Mouse (Mus musculus): Measurements from ENCODE around the gene Asb17. TPM values are rescaled to one million over a fixed set of nuclear protein-coding genes. Genes with fewer than 3 reads are reported as not detected.

Gene Asb17
- polyA plus RNA-seq, 1 experiment, result not detected

- Histone ChIP-seq H3K27me3 (ENCODE audit: control insufficient read depth, insufficient read depth, low read length) (no peaks in the 10 kb centered on the region), H3K4me1 (ENCODE audit: control insufficient read depth, insufficient read depth, insufficient read length, low read length) (no peaks in the 10 kb centered on the region), H3K27ac (ENCODE audit: insufficient read depth, low read depth, low read length) (no peak overlapping the region), H3K4me3 (ENCODE audit: low read depth, low read length) (no peak overlapping the region), H3K36me3 (ENCODE audit: control insufficient read depth, insufficient read depth, low read length) (no peaks in the 10 kb centered on the region)
- WGBS, result 52% methylated on average over 2 of the region's 2 CpGs
- TF ChIP-seq POLR2A (IDR thresholded peaks at IDR 0.05; ENCODE audit: low read depth, low read length), result no peak
- no peak for TF ChIP-seq CTCF (IDR thresholded peaks at IDR 0.05; ENCODE audit: extremely low read depth, insufficient read length, insufficient replicate concordance, low read depth, low read length)
These were observed 19.8 kb downstream of the Asb17 start for GRCm38 (mm10) chr3:153863816-153864215.

GRCm38 (mm10) chr3:153864636-153865429, 20.8 kb downstream of the Asb17 start:
- Histone ChIP-seq H3K27me3 (ENCODE audit: control insufficient read depth, insufficient read depth, low read length) (no peaks in the 10 kb centered on the region), H3K4me1 (ENCODE audit: control insufficient read depth, insufficient read depth, insufficient read length, low read length) (no peaks in the 10 kb centered on the region), H3K4me3 (ENCODE audit: low read depth, low read length) (no peak overlapping the region), H3K36me3 (ENCODE audit: control insufficient read depth, insufficient read depth, low read length) (no peaks in the 10 kb centered on the region), H3K27ac (ENCODE audit: insufficient read depth, low read depth, low read length) (no peak overlapping the region)
- no peak for TF ChIP-seq CTCF (IDR thresholded peaks at IDR 0.05; ENCODE audit: extremely low read depth, insufficient read length, insufficient replicate concordance, low read depth, low read length)
- TF ChIP-seq POLR2A (IDR thresholded peaks at IDR 0.05; ENCODE audit: low read depth, low read length), result no peak
- WGBS, result 70% methylated on average over 4 of the region's 4 CpGs

GRCm38 (mm10) chr3:153867149-153868136, 23.4 kb downstream of the Asb17 start:
- H3K36me3 ChIP-seq (ENCODE audit: control insufficient read depth, insufficient read depth, low read length), result no peaks in the 10 kb centered on the region
- TF ChIP-seq POLR2A (IDR thresholded peaks at IDR 0.05; ENCODE audit: low read depth, low read length), result no peak
- no peak for TF ChIP-seq CTCF (IDR thresholded peaks at IDR 0.05; ENCODE audit: extremely low read depth, insufficient read length, insufficient replicate concordance, low read depth, low read length)
- H3K4me1 ChIP-seq (ENCODE audit: control insufficient read depth, insufficient read depth, insufficient read length, low read length), result no peaks in the 10 kb centered on the region
- WGBS, result 66% methylated on average over 14 of the region's 14 CpGs
- no peak overlapping the region for H3K27ac ChIP-seq (ENCODE audit: insufficient read depth, low read depth, low read length)
- H3K27me3 ChIP-seq (ENCODE audit: control insufficient read depth, insufficient read depth, low read length), result no peaks in the 10 kb centered on the region
- no peak overlapping the region for H3K4me3 ChIP-seq (ENCODE audit: low read depth, low read length)

GRCm38 (mm10) chr3:153871396-153871795, 27.4 kb downstream of the Asb17 start:
- Histone ChIP-seq H3K27me3 (ENCODE audit: control insufficient read depth, insufficient read depth, low read length) (no peaks in the 10 kb centered on the region), H3K36me3 (ENCODE audit: control insufficient read depth, insufficient read depth, low read length) (no peaks in the 10 kb centered on the region), H3K4me1 (ENCODE audit: control insufficient read depth, insufficient read depth, insufficient read length, low read length) (no peaks in the 10 kb centered on the region), H3K27ac (ENCODE audit: insufficient read depth, low read depth, low read length) (no peak overlapping the region), H3K4me3 (ENCODE audit: low read depth, low read length) (no peak overlapping the region)
- TF ChIP-seq CTCF (IDR thresholded peaks at IDR 0.05; ENCODE audit: extremely low read depth, insufficient read length, insufficient replicate concordance, low read depth, low read length) (no peak), POLR2A (IDR thresholded peaks at IDR 0.05; ENCODE audit: low read depth, low read length) (no peak)
- 83% methylated on average over 5 of the region's 5 CpGs for WGBS

- Histone ChIP-seq H3K4me3 (ENCODE audit: low read depth, low read length) (no peak overlapping the region), H3K36me3 (ENCODE audit: control insufficient read depth, insufficient read depth, low read length) (no peaks in the 10 kb centered on the region), H3K4me1 (ENCODE audit: control insufficient read depth, insufficient read depth, insufficient read length, low read length) (no peaks in the 10 kb centered on the region), H3K27me3 (ENCODE audit: control insufficient read depth, insufficient read depth, low read length) (no peaks in the 10 kb centered on the region), H3K27ac (ENCODE audit: insufficient read depth, low read depth, low read length) (no peak overlapping the region)
- TF ChIP-seq CTCF (IDR thresholded peaks at IDR 0.05; ENCODE audit: extremely low read depth, insufficient read length, insufficient replicate concordance, low read depth, low read length), result no peak
- no peak for TF ChIP-seq POLR2A (IDR thresholded peaks at IDR 0.05; ENCODE audit: low read depth, low read length)
These were observed 42.3 kb downstream of the Asb17 start for GRCm38 (mm10) chr3:153886296-153886695.

GRCm38 (mm10) chr3:153888141-153888540, 44.1 kb downstream of the Asb17 start:
- Histone ChIP-seq H3K4me1 (ENCODE audit: control insufficient read depth, insufficient read depth, insufficient read length, low read length) (no peaks in the 10 kb centered on the region), H3K27me3 (ENCODE audit: control insufficient read depth, insufficient read depth, low read length) (no peaks in the 10 kb centered on the region), H3K27ac (ENCODE audit: insufficient read depth, low read depth, low read length) (no peak overlapping the region), H3K36me3 (ENCODE audit: control insufficient read depth, insufficient read depth, low read length) (no peaks in the 10 kb centered on the region), H3K4me3 (ENCODE audit: low read depth, low read length) (no peak overlapping the region)
- TF ChIP-seq CTCF (IDR thresholded peaks at IDR 0.05; ENCODE audit: extremely low read depth, insufficient read length, insufficient replicate concordance, low read depth, low read length), result no peak
- TF ChIP-seq POLR2A (IDR thresholded peaks at IDR 0.05; ENCODE audit: low read depth, low read length), result no peak
- WGBS, result 74% methylated on average over 6 of the region's 6 CpGs
